Mouse (Mus musculus) myocyte (in vitro differentiated cells): ENCODE data around the gene Ankrd50.

Experiments
- MAX ChIP-seq: IDR thresholded peaks from one replicate; pipeline ENCODE4 v1.6.1; 2011; ENCODE audit warnings: low read depth, mild to moderate bottlenecking, control low read depth
- MYOG ChIP-seq, 3 experiments: IDR thresholded peaks; one replicate each; pipeline ENCODE4 v1.6.1; 2011; ENCODE audit warnings: control low read depth in 2 of 3, low read depth in 2 of 3, mild to moderate bottlenecking in 2 of 3; ENCODE audit not compliant: insufficient read length in 2 of 3, control insufficient read depth in 1 of 3, insufficient read depth in 1 of 3
- POLR2A ChIP-seq: IDR thresholded peaks from one replicate; pipeline ENCODE4 v1.6.1; 2011; ENCODE audit warnings: low read depth, mild to moderate bottlenecking, control low read depth, moderate library complexity; ENCODE audit not compliant: insufficient read length
- TCF12 ChIP-seq: IDR thresholded peaks from one replicate; pipeline ENCODE4 v1.6.1; 2011; ENCODE audit warnings: mild to moderate bottlenecking, control low read depth; ENCODE audit not compliant: poor library complexity, insufficient read depth, severe bottlenecking
- USF1 ChIP-seq: IDR thresholded peaks from one replicate; pipeline ENCODE4 v1.6.1; 2011; ENCODE audit warnings: low read depth, mild to moderate bottlenecking, control low read depth, moderate library complexity

GRCm38 (mm10) chr3:38457041-38457440 lies 27.6 kb downstream of the Ankrd50 start:
- TF ChIP-seq POLR2A (no peak), TCF12 (no peak), MYOG (IDR thresholded peaks at IDR 0.05; ENCODE audit: control insufficient read depth in 1 of 3, insufficient read depth in 1 of 3, insufficient read length in 2 of 3, low read depth in 2 of 3) (no peak), MAX (no peak), USF1 (no peak)
